Mouse (Mus musculus): ENCODE measurements around the gene Nme2. TPM values are rescaled to one million over a fixed set of nuclear protein-coding genes. Genes with fewer than 3 reads are reported as not detected.

Gene Nme2
- polyA plus RNA-seq, 1 experiment from 2014 or later = 130 TPM

DNA sequence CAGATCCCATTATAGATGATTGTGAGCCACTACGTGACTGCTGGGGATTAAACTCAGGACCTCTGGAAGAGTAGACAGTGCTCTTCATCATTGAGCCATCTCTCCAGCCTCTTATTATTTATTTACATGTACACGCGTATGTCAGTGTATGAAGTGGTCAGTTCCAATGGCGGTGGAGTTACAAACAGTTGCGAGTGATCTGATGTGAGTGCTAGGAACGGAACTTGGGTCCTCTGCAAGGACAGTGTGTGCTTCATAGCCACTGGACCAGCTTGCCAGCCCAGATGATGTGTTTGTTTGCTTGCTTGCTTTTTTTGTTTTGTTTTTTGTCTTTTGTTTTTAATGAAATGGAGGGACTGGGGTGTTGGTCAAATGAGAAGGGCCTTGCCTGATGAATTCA is 13.1 kb upstream of the Nme2 start:
- WGBS = 95% methylated on average over 6 of the region's 6 CpGs
- Histone ChIP-seq H3K36me3 (ENCODE audit: control insufficient read depth, insufficient read depth, low read length) (peaks cover 16% of the 10 kb centered on the region), H3K27ac (ENCODE audit: low read depth, low read length) (no peak overlapping the region), H3K27me3 (replicated peaks; ENCODE audit: control insufficient read depth, insufficient read depth, low read length) (no peaks in the 10 kb centered on the region), H3K9me3 (ENCODE audit: control insufficient read depth, low read length) (no peaks in the 10 kb centered on the region), H3K9ac (ENCODE audit: low read depth, low read length) (no peak overlapping the region), H3K4me2 (ENCODE audit: low read length) (no peak overlapping the region), H3K4me3 (ENCODE audit: low read length) (no peak overlapping the region), H3K4me1 (ENCODE audit: control insufficient read depth, insufficient read depth, low read depth, low read length) (peaks cover 9% of the 10 kb centered on the region)
- ATAC-seq = no peak

DNA sequence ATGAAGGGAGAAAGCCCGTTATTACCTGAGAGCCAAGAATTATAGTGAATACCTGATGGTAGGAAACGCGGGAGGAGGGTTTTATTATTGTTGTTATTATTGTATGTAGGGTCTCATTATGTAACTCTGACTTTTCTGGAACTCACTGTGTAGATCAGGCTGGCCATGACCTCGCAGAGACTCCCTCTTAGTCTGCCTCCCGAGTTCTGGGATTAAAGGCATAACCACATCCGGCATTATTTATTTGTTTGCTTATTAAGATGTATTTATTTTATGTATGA is 12.7 kb upstream of the Nme2 start:
- Histone ChIP-seq H3K9me3 (ENCODE audit: control insufficient read depth, low read length) (no peaks in the 10 kb centered on the region), H3K36me3 (ENCODE audit: control insufficient read depth, insufficient read depth, low read length) (peaks cover 18% of the 10 kb centered on the region), H3K27ac (ENCODE audit: low read depth, low read length) (no peak overlapping the region), H3K27me3 (replicated peaks; ENCODE audit: control insufficient read depth, insufficient read depth, low read length) (no peaks in the 10 kb centered on the region), H3K4me1 (ENCODE audit: control insufficient read depth, insufficient read depth, low read depth, low read length) (peaks cover 9% of the 10 kb centered on the region), H3K9ac (ENCODE audit: low read depth, low read length) (no peak overlapping the region), H3K4me2 (ENCODE audit: low read length) (peak overlapping the region; percentile 43), H3K4me3 (ENCODE audit: low read length) (no peak overlapping the region; the same call in 1 of the 2 replicates)
- no peak for ATAC-seq
- WGBS = 50% methylated on average over 6 of the region's 6 CpGs

DNA sequence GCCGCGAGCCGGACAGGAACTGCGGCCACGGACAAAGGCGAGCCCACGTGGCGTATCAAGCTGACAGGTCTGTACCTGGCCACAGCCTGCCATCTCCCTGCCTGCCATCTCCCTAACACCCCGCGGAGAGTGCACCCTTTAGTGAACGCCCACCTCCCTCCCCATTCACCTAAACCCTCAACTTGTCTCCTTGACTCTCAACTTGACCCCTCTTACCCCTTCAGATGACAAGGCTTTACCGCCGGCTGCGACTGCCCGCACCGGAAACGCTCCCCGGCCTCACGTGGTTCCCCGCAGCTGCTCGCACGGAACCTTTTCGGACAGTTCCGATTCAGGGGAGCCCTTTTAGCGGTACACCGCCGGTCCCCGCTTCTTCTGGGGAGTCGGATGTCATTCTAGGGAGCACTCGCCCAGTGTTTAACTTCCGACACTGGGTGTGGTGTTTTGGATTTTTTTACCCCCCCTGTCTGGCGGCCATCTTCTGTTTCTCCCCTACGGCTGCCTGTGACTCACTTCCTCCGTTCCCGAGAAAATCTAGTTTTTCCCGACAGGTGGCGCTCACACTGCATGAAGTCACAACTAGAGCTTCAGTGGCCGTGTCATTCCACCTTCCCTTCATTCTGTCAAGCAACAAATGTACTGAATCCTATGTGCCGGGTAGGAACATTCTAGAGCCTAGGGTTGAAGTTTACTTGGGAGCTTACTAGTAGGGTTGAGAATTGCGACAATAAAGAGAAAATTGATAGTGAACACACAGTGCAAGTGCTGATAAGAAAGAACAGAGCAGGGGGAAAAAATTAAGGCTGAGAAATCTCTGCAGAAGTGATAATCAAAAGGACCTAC is 12.2 kb upstream of the Nme2 start, which contains the start of the genes Gm20390 and Nme1:
Gene Gm20390 (minus strand): TSS at position 289 of the 843 bp plus-strand sequence.
Gene Nme1 (minus strand): TSS at position 517 of the 843 bp plus-strand sequence.
- peak within 1 kb of the TSS; percentile 63 for H3K27ac ChIP-seq (ENCODE audit: low read depth, low read length)
- peak within 1 kb of the TSS; percentile 84 for H3K4me2 ChIP-seq (ENCODE audit: low read length)
- ATAC-seq = peak; percentile 97
- peaks cover 9% of the 10 kb centered on the region for H3K4me1 ChIP-seq (ENCODE audit: control insufficient read depth, insufficient read depth, low read depth, low read length)
- peak within 1 kb of the TSS; percentile 60 for H3K4me3 ChIP-seq (ENCODE audit: low read length)
- H3K9me3 ChIP-seq (ENCODE audit: control insufficient read depth, low read length) = no peaks in the 10 kb centered on the region
- H3K9ac ChIP-seq (ENCODE audit: low read depth, low read length) = peak within 1 kb of the TSS; percentile 57
- under 1% methylated on average over 40 of the region's 40 CpGs for WGBS
- peaks cover 18% of the 10 kb centered on the region for H3K36me3 ChIP-seq (ENCODE audit: control insufficient read depth, insufficient read depth, low read length)
- no peaks in the 10 kb centered on the region for H3K27me3 ChIP-seq (replicated peaks; ENCODE audit: control insufficient read depth, insufficient read depth, low read length)

GRCm38 (mm10) chr11:93967381-93967780 is 11.3 kb upstream of the Nme2 start:
- H3K27me3 ChIP-seq (replicated peaks; ENCODE audit: control insufficient read depth, insufficient read depth, low read length) = no peaks in the 10 kb centered on the region
- peak overlapping the region; percentile 60 for H3K4me3 ChIP-seq (ENCODE audit: low read length)
- peaks cover 21% of the 10 kb centered on the region for H3K36me3 ChIP-seq (ENCODE audit: control insufficient read depth, insufficient read depth, low read length)
- no peaks in the 10 kb centered on the region for H3K9me3 ChIP-seq (ENCODE audit: control insufficient read depth, low read length)
- no peak for ATAC-seq
- H3K27ac ChIP-seq (ENCODE audit: low read depth, low read length) = peak overlapping the region; percentile 63
- peak overlapping the region; percentile 84 for H3K4me2 ChIP-seq (ENCODE audit: low read length)
- 5% methylated on average over 11 of the region's 11 CpGs for WGBS
- H3K4me1 ChIP-seq (ENCODE audit: control insufficient read depth, insufficient read depth, low read depth, low read length) = peaks cover 9% of the 10 kb centered on the region
- H3K9ac ChIP-seq (ENCODE audit: low read depth, low read length) = peak overlapping the region; percentile 57

DNA sequence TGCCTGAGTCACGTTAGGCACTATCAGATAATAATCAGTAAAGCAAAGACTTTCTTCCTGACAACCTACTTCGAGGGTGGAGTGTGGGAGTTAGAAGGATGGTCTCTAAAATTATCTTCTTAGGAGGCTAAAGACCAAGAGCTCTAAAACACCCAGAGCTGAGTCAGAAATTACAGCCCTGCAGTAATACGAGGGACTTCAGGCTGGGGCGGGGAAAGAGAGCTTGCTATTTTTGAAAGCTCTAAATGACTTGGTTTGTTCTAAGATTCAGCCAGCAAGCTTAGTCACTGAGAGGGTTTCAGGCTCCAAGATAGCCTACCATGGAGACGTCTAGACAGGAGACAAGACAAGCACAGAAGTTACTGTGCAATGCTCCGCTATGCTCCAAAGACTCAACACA is 9.3 kb upstream of the Nme2 start:
- H3K27ac ChIP-seq (ENCODE audit: low read depth, low read length) = no peak overlapping the region
- H3K4me3 ChIP-seq (ENCODE audit: low read length) = no peak overlapping the region
- H3K9ac ChIP-seq (ENCODE audit: low read depth, low read length) = no peak overlapping the region
- no peaks in the 10 kb centered on the region for H3K27me3 ChIP-seq (replicated peaks; ENCODE audit: control insufficient read depth, insufficient read depth, low read length)
- ATAC-seq = no peak
- peaks cover 29% of the 10 kb centered on the region for H3K36me3 ChIP-seq (ENCODE audit: control insufficient read depth, insufficient read depth, low read length)
- 96% methylated on average over 6 of the region's 6 CpGs for WGBS
- no peaks in the 10 kb centered on the region for H3K9me3 ChIP-seq (ENCODE audit: control insufficient read depth, low read length)
- H3K4me2 ChIP-seq (ENCODE audit: low read length) = no peak overlapping the region
- H3K4me1 ChIP-seq (ENCODE audit: control insufficient read depth, insufficient read depth, low read depth, low read length) = peaks cover 9% of the 10 kb centered on the region

GRCm38 (mm10) chr11:93963013-93963412 is 7.0 kb upstream of the Nme2 start:
- no peak overlapping the region for H3K27ac ChIP-seq (ENCODE audit: low read depth, low read length)
- H3K4me1 ChIP-seq (ENCODE audit: control insufficient read depth, insufficient read depth, low read depth, low read length) = peaks cover 9% of the 10 kb centered on the region
- peaks cover 40% of the 10 kb centered on the region for H3K36me3 ChIP-seq (ENCODE audit: control insufficient read depth, insufficient read depth, low read length)
- no peaks in the 10 kb centered on the region for H3K9me3 ChIP-seq (ENCODE audit: control insufficient read depth, low read length)
- H3K9ac ChIP-seq (ENCODE audit: low read depth, low read length) = no peak overlapping the region
- no peak overlapping the region for H3K4me3 ChIP-seq (ENCODE audit: low read length)
- 72% methylated on average over 4 of the region's 4 CpGs for WGBS
- H3K4me2 ChIP-seq (ENCODE audit: low read length) = no peak overlapping the region
- H3K27me3 ChIP-seq (replicated peaks; ENCODE audit: control insufficient read depth, insufficient read depth, low read length) = no peaks in the 10 kb centered on the region
- no peak for ATAC-seq

DNA sequence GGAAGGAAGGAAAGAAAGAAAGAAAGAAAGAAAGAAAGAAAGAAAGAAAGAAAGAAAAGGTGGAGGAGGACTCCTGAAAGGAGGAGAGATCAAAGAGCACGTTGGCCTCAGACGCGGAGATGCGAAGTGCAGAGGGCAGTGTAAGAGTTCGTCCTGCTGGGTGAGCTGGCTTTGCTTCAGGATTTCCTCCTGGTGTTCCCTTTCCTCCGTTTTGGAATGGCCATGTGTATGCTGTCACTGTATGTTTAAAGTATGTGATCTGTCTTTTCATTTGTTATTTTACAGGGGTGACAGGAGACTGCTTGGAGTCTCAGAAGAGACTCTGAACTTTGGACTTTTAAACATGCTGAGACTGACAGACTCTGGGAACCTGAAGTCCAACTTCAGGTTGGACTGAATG is 5.4 kb upstream of the Nme2 start:
- Histone ChIP-seq H3K27me3 (replicated peaks; ENCODE audit: control insufficient read depth, insufficient read depth, low read length) (no peaks in the 10 kb centered on the region), H3K4me2 (ENCODE audit: low read length) (no peak overlapping the region), H3K4me1 (ENCODE audit: control insufficient read depth, insufficient read depth, low read depth, low read length) (peaks cover 3% of the 10 kb centered on the region), H3K27ac (ENCODE audit: low read depth, low read length) (no peak overlapping the region), H3K9me3 (ENCODE audit: control insufficient read depth, low read length) (no peaks in the 10 kb centered on the region), H3K36me3 (ENCODE audit: control insufficient read depth, insufficient read depth, low read length) (peaks cover 43% of the 10 kb centered on the region), H3K9ac (ENCODE audit: low read depth, low read length) (no peak overlapping the region), H3K4me3 (ENCODE audit: low read length) (no peak overlapping the region)
- ATAC-seq = no peak
- 90% methylated on average over 6 of the region's 6 CpGs for WGBS

DNA sequence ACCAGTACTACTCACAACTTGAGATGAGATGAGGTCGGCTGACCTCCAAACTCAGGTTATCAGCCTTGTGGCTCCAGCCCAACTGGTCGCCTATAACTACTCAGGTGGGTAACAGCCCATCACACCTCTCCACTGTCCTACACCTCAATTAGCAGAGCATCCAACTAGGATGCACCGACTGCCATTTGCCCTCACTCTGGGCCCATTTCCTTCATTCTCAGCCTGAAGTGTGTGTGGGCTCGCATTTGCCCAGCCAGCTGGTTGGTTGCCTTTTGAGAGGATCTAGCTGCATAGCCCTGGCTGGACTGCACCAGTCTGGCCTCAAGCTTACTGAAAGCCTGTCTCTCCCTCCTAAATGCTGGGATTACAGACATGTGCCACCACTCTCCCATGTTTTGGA is 1.7 kb upstream of the Nme2 start:
- Histone ChIP-seq H3K36me3 (ENCODE audit: control insufficient read depth, insufficient read depth, low read length) (peaks cover 22% of the 10 kb centered on the region), H3K9ac (ENCODE audit: low read depth, low read length) (no peak overlapping the region), H3K9me3 (ENCODE audit: control insufficient read depth, low read length) (no peaks in the 10 kb centered on the region), H3K4me1 (ENCODE audit: control insufficient read depth, insufficient read depth, low read depth, low read length) (peaks cover 14% of the 10 kb centered on the region), H3K4me2 (ENCODE audit: low read length) (no peak overlapping the region), H3K4me3 (ENCODE audit: low read length) (no peak overlapping the region), H3K27ac (ENCODE audit: low read depth, low read length) (no peak overlapping the region), H3K27me3 (replicated peaks; ENCODE audit: control insufficient read depth, insufficient read depth, low read length) (no peaks in the 10 kb centered on the region)
- no peak for ATAC-seq
- 91% methylated on average over 4 of the region's 4 CpGs for WGBS

- Histone ChIP-seq H3K27me3 (replicated peaks; ENCODE audit: control insufficient read depth, insufficient read depth, low read length) (no peaks in the 10 kb centered on the region), H3K9ac (ENCODE audit: low read depth, low read length) (no peak overlapping the region), H3K4me1 (ENCODE audit: control insufficient read depth, insufficient read depth, low read depth, low read length) (peaks cover 14% of the 10 kb centered on the region), H3K4me2 (ENCODE audit: low read length) (no peak overlapping the region), H3K9me3 (ENCODE audit: control insufficient read depth, low read length) (no peaks in the 10 kb centered on the region), H3K36me3 (ENCODE audit: control insufficient read depth, insufficient read depth, low read length) (peaks cover 25% of the 10 kb centered on the region), H3K4me3 (ENCODE audit: low read length) (no peak overlapping the region), H3K27ac (ENCODE audit: low read depth, low read length) (no peak overlapping the region)
- no peak for ATAC-seq
- 91% methylated on average over 2 of the region's 2 CpGs for WGBS
These were observed 1.0 kb upstream of the Nme2 start for GRCm38 (mm10) chr11:93957031-93957555.
